Mouse (Mus musculus) ovary, adult 18-20 months (tissue): ENCODE measurements at regions not wholly inside any gene's neighbourhood (a gene's known extent, or its start where the extent isn't known, plus 50 kb on each side); places are given as distances from the start of the nearest gene placed in this dataset.
"Not testable (repeated sequence)": the region's sequence is repeated elsewhere in the genome, so short reads cannot be mapped to it uniquely, and the experiment has no call there.

Experiments used
- DNase-seq: peaks from one replicate; pipeline ENCODE4 v3.0.0; 2022; ENCODE audit warnings: low spot score, mixed read lengths

DNA sequence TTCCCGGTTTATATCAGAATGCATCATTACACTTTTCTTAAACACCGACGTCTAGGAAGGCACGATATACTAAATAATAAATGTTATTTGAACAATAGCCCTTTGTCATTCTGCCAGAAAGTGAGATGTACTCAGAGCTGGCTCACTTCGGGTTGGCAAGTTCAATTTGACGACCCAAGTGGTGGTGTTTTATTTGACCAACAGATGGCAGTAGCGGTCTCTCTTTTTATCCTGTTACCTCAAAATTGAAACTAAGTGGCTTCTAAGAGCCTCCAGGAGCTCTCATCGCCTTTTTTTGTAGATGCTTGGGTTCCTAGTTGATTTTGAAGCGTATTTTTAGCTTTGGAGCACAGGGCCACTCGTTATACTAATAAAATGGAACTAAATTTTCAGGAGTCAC is 66.7 kb upstream of the Chmp2b start:
- peak; percentile 23 for DNase-seq

DNA sequence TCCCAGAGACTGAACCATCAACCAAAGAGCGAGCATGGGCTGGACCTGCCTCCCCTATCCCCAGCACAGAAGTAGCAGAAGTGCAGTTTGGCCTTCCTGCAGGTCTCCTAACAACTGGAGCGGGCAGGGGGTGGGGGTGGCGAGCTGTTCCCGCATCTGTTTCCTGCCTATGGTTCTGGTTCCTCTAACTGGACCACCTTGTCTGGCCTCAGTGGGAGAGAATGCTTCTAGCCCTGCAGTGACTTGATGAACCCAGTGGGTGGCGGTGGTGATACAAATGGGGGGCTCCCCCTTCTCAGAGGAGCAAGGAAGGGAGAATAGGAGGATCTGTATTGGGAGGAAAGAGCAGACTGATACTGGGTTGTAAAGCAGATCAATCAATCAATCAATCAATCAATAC is 69.2 kb upstream of the Chmp2b start:
- no peak for DNase-seq

DNA sequence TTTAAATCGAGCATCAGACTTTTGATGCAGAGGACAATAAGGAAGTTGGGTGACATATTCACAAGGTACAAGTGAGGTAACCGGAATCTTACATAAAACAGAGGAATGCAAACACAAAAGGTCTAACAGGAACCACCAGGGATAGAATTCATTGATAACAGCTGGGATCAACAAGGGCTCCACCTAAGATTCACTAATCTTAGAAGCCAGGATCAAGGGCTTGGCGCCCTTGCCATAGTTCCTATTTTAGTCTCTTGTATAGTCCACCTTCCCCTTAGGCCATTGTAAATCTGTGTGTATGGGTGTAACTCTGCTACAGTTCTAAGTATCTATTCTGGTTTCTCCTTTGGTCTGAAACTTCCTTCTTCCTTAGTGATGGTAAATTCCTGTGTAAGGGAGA is 84.2 kb upstream of the Chmp2b start:
- not testable (repeated sequence) for DNase-seq

DNA sequence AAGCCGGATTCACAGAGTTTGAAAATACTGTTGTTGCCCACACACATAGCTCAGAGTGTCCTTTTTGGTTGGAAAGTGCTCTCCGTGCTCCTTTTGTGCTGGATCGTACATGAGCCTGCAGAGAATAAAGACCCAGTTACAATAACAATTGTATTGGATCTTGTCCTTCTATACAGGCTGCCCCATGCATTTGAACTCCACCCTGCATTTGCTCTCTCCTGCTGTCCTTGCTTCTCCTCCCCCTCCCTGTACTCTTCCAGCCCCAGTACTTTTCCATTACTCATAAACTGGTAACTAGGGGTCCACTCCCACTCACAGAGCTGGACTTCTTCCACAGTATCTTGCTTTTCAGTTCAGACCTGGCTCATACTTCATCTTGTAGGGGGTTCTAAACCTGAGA is 86.5 kb upstream of the Chmp2b start:
- no peak for DNase-seq

DNA sequence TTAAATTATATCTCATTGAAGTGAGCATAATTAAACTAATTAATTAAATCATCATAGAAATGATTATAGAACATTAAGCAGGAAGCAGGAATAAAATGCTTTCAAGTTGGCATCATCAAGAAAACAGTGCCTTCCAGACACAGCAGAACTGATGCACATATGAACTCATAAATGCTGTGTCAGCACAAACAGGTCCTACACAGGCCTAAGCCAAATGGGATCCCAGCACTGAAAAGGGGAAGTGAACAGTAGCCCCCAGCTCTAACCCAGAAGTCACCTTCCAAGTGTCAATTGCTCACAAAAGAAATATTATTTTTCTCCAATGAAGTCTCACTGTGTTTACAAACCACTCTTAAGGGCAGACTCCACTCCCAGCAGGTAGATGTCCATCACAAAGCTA is 93.0 kb upstream of the Chmp2b start:
- no peak for DNase-seq

DNA sequence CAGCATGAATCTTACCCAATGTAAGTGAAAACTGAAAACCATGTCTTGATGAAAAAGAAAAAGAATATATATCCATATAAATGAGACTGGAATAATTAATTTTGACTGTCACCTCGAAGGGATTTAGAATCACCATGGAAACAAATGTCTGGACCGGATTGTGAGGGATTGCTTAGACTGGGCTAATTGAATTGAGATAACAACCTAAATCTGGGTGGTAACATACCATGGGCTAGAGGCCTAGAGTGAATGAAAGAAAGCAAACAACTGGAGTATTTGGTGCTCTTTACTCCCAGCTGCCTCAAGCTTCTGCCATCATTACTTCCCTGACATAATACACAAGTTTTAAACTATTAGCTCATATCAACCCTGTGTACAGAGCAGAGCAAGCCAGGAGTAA is 95.3 kb upstream of the Chmp2b start:
- DNase-seq = no peak

DNA sequence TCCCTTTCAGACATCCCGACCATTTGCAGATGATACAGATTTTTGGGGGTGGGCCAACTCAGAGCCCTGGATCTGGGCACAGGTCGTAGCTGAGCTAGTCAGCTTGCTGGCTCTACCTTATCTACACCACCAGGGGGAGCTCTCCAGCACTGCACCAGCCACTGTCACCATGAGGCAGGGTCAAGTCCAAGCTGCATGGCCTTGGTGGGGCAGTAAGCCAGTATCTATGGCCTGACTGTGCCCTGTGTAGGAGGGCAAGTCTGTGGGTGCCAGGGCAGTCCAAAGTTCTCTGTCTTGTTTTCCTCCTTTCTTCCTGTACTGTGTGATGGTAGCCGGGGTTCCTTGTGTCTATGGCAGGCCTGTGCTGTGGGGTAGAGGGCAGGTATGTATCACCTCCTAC is 102.3 kb upstream of the Chmp2b start:
- no peak for DNase-seq

DNA sequence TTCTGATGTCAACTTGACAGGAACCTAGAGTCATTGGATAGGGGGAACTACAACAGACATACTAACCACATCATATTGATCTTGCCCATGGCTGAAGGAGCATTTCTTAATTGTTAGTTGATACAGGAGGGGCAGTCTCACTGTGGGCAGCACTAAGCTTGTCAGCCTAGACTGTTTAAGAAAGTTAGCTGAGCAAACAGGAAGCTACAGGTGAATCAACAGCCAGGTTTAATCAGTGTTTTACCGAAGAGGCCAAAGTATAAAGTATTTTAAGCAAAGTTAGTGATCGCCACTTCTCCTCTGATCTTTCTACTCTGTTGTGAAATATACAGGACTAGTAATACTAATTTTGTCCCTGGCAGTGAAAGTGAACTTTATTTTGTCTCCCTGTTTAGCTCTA is 109.6 kb upstream of the Chmp2b start:
- DNase-seq = no peak

DNA sequence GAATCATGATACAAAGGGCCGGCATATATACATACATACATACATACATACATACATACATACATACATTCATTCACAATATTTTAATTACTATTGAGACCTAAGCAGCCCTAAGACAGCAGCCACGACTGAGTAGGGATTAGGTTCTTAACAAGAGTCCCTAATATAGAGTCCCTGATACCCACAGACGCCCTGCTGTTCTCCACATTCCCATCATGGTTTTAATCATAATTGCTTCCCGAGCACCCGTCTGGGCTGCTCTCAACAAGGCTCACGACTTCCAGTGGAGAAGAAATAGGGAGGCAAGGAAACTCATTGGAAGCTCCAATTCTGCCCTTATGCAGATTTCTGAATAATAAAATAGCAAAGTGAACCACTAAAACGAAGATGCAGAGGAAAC is 120.6 kb upstream of the Chmp2b start:
- no peak for DNase-seq

DNA sequence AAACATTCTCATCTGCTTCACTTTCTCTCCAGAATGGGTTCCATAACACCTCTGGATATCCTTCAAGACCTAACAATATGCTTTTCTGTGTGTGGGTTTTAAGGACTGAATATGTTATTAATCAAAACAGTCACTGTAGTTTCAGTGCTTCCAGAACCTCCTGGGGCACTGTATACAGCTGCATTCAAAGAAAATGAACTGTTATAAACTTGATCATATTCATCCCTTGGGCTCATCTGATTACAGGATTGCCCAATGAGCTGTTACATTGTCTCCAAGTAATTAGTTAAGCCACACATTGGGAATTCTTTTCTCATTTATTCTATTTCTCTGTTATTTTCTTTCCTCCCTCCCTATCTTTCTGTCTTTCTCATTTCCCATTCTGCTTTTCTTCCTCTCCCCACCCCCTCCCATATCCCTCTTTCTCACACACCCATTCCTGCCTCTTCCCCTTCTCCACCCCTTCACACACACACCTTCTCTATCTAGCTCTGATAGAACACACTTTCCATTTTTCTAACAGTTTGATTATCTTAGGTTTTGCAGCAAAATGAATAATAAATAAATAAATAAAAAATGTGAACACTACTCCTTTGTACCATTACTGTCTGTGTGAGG is 121.3 kb upstream of the Chmp2b start:
- DNase-seq = no peak

DNA sequence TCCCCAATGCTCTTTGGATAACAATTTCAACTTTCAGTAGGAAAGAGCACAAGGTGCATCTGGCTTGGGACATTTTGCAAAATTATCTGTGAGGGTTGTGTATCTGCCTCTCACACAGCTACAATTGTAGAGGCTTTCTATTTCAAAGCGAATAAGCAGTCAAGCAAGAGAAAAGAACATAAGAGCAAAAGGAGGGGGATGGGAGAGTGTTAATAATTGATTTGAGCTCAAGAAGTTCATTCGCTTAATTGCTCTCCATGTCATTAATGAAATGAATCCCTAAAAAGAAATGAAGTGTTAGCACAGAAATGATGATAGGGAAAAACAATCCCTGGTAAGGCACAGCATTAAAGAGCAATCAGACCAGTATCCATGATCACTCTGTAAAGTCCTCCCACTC is 121.4 kb upstream of the Vgll3 start:
- no peak for DNase-seq

DNA sequence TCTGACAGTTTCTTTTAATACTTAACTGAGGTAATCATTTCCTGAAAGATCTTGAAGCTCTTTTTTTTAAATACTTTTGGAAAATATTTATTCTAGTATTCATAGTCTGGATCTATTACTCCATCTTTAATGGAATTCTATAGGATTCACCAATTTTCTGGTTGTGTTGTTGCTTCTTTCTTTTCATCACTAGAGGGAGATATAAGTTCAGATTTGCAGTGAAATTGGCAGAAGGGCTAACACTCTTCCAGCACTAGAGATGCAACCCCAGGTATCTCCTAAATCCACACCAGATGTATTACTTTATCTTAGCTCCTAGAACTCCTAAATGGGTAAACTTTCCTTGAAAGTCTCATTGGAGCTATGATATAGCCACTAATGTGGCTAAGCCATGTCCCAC is 99.4 kb upstream of the Vgll3 start:
- DNase-seq = no peak

DNA sequence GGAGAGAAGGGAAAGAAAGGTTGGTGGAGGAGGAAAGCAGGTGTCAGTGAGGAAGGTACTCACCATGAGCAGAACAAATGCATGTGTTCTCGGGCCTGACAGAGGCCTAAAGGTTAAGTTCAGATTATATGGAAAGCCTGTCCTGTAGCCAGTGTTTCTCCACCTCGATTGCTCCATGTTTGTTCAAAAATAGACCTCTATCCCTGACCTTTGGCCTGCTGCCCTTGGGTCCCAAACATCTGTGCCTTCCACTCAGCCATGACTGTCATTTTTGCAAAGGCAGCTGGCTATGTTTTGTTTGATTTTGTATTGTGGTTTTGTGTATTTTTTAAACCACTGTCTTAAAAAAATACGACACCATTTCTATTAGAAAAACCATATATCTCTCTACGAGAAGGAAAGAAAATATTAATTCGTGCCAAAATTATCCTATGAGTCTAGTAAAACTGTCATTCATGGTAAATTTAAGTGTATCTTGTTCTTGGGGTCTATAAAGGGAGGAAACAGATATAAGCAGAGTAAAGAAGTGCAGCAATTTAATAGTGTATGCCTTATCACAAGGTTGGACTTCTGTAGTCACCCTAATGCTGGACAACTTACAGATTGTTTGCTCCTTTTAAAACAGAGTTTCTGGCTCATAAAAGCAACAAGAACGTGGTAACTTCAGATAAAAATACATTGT is 96.1 kb upstream of the Vgll3 start:
- DNase-seq = peak; percentile 21

DNA sequence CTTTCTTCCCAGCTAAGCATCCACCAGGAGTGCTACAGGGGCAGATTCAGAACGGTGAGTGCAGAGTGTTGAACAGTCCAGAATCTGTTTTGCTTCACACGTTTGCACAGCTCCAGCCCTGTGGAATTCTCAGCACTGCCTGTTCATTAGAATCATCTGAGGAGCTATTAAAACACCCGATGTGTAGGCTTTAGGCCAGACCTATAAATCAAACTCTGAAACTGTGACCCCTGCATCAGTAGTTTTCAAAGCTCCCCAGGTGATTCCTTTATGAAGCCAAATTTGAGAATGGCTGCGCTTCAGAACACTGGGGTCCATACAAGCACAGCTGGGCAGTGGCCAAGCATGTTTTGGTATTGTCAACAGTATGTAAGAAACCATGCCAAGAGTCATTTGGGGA is 94.1 kb upstream of the Vgll3 start:
- no peak for DNase-seq

DNA sequence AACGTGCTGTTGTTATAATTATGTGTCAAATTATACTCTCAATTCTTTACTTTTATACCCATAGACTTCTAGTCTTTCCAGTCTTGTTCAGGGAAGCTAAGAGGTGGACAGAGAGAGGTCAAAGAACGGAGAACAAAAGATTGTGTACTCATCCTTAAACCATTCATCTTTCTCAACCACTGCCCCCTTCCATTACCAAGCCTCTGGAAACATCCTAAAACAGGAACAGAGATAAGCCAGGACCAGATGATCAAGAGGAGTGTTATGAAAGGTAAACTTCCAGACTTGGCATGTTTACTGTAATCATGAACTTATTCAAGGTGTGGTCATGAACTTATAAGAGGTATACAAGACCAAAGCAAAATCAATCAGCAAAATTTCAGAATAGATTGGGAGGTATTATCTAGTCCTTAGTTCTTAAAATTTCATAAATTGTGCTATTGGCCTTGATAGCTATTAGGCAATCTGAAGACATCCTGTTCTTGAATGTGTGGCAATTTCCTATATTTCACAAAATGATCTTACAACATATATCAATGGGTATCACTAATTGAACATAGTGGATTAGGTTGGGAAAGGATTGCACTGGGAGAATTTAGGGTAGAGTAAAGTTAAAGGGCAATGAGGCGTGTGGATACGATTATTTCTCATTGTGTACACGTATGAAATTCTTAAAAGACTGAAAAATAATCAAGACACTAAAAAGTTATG is 89.3 kb upstream of the Vgll3 start:
- no peak for DNase-seq

DNA sequence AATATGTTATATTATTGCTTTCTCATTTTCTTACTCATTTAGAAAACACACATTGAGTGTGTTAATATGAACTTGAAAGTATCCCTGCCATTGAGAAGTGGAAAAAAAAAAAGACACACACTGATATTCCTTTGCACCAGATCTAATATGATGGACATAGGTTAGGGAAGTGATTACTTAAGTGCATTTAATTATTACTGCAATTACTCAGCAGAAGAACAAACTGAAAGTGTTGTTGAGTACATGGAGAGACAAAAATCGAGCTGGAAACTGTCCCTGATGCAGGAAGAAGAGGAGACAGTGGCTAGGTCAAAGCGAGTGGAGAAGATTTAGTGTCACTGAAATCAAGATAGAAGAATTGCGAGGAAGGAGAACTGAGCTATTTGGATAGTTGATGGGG is 88.8 kb upstream of the Vgll3 start:
- DNase-seq = no peak

DNA sequence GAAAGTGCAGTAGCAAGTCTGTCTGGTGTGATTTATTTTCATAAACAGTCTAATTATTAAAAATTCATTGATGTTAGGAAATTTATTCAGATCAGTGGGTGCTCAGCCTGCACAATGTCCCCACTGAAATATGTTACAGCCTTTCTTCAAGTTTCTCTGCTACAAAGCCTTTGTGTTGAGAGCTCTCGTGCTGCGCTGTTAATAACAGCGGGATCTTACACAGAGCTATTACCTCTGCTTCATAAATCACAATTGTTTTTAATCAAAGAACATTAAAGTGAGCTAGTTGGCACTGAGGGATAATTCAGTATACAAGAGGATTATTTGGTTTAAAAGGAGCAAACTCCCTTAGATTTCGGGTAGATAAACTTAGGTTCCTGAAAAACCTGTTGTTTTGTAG is 85.7 kb upstream of the Vgll3 start:
- no peak for DNase-seq

DNA sequence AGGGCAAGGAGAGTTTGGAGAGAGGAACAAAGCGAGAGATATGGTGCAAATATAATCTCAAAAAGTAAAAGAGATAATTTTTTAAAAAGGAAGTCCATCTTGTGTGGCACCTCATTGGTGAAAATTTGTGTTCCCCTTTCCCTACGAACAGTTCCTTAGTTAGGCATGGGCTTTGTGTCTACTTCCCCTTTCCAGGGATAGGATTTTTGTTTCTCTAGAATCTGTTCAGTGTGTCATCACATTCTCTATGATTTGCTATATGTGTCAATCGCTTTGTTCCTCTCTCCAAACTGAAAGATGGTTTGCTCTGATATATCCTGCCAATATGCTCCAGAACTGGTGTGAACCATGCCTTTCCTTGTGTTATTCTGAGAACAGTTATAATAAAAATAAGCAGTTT is 75.4 kb upstream of the Vgll3 start:
- no peak for DNase-seq

DNA sequence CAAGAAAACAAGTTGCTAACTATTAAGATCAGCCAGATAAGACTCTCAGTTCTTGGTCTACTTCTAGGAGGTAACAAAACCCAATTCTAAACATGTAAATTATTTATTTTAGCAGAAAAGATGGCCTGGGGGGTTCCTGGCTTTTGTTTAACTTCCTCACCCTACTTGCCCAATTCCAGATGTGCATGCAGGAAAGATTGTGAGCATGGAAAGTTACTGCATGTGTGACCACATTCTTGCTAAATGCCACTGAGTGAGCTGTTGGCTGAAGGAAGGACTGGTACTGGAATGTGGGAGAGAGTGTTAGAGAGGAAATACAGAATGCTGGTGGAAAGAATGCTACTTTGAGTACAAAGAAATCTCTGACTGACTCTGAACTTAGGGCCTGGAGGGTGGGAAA is 72.1 kb upstream of the Vgll3 start:
- no peak for DNase-seq

DNA sequence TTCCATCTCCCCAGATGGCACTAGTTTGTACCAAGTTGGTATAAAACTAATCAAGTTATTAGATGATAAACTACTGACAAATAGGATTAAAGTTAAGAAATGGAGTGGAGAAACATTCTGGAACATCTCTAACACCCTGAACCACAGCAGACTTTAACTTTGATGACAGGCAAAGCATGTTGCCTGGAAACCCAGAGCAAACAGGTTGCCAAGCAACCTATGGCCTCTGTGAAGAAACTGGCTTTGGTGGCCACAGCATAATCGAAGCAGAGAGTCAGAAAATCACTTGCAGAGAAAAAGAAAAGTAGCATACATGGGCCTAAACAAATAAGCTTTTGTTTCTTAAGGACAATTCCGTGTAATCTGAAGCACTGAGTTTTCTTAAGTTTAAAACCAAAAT is 59.4 kb upstream of the Vgll3 start:
- no peak for DNase-seq
